Mouse (Mus musculus) colon, adult 2 months (tissue): ENCODE results near the gene Frk. TPM values are rescaled to one million over a fixed set of nuclear protein-coding genes. Genes with fewer than 3 reads are reported as not detected.

Source experiments
- polyA plus RNA-seq: library from polyadenylated mRNA; depleted of rRNA; stranded (reverse); fragments of >200 nt; gene quantifications from 2 replicates; pipeline ENCODE4 v1.2.3, GENCODE M21; 2012; rRNA removed

Gene Frk
- 10.5 and 11.4 TPM in 2 replicates for polyA plus RNA-seq

GRCm38 (mm10) chr10:34483297-34484013 is at the start of gene Frk:
Gene Frk (plus strand): TSS chr10:34483399.

Other genes starting within 250 kb of the Frk start
- gene Tspyl1, start 201.2 kb upstream of the Frk start, polyA plus RNA-seq = 18.8 and 21.4 TPM in 2 replicates
- gene Tspyl4, start 186.0 kb upstream of the Frk start, polyA plus RNA-seq = 3.0 and 4.1 TPM in 2 replicates
- gene Col10a1, start 93.4 kb upstream of the Frk start, polyA plus RNA-seq = 0.03 TPM in 1 of 2 replicates, not detected in the other
- gene Nt5dc1, start 64.8 kb upstream of the Frk start, polyA plus RNA-seq = 4.5 and 5.2 TPM in 2 replicates